Mouse (Mus musculus): ENCODE results near the gene Pa2g4. TPM values are rescaled to one million over a fixed set of nuclear protein-coding genes. Genes with fewer than 3 reads are reported as not detected.
"Not testable (repeated sequence)": the region's sequence is repeated elsewhere in the genome, so short reads cannot be mapped to it uniquely, and the experiment has no call there.

Pa2g4 gene
- 189 and 192 TPM in 2 replicates for polyA plus RNA-seq (2016; fragmentation: Nextera tagmentation; extraction: Ambion mirVana)

GRCm38 (mm10) chr10:128565788-128566531 lies at the start of gene Pa2g4:
Pa2g4 (minus strand) TSS chr10:128565987.
- Histone ChIP-seq H3K27ac (peak within 1 kb of the TSS; percentile 94), H3K4me2 (replicated peaks) (peak within 1 kb of the TSS; percentile 90), H3K4me3 (peak within 1 kb of the TSS; percentile 91), H3K27me3 (no peaks in the 10 kb centered on the region), H3K9me3 (no peaks in the 10 kb centered on the region), H3K4me1 (peaks cover 16% of the 10 kb centered on the region), H3K36me3 (peaks cover 32% of the 10 kb centered on the region), H3K9ac (peak within 1 kb of the TSS; percentile 95)
- ATAC-seq (ENCODE audit: insufficient number of reproducible peaks, insufficient read depth, low FRiP score, low TSS enrichment): peak; percentile 99
- under 1% methylated on average over 58 of the region's 58 CpGs for WGBS

DNA sequence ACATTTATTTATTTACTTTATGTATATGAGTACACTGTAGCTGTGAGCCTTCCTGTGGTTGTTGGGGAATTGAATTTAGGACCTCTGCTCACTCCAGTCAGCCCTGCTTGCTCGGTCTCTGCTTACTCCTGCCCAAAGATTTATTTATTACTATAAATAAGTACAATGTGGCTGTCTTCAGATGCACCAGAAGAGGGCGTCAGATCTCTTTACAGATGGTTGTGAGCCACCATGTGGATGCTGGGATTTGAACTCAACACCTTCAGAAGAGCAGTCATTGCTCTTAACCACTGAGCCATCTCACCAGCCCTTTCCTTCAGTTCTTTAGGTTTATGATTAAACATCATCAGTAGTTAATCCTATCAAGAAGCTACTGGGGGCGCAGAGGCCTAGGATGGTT lies 49.1 kb upstream of the Pa2g4 start:
- Histone ChIP-seq H3K9me3 (no peaks in the 10 kb centered on the region), H3K4me2 (replicated peaks) (no peak overlapping the region), H3K4me1 (peaks cover 2% of the 10 kb centered on the region; the same call in 1 of the 2 replicates), H3K27me3 (no peaks in the 10 kb centered on the region; the same call in 1 of the 2 replicates), H3K9ac (no peak overlapping the region), H3K4me3 (no peak overlapping the region), H3K36me3 (no peaks in the 10 kb centered on the region), H3K27ac (no peak overlapping the region)
- 58% methylated on average over 3 of the region's 3 CpGs for WGBS
- no peak for ATAC-seq (ENCODE audit: insufficient number of reproducible peaks, insufficient read depth, low FRiP score, low TSS enrichment)

- H3K4me3 ChIP-seq; ATAC-seq (ENCODE audit: insufficient number of reproducible peaks, insufficient read depth, low FRiP score, low TSS enrichment); H3K4me2 ChIP-seq (replicated peaks); H3K9ac ChIP-seq; H3K4me1 ChIP-seq; H3K27ac ChIP-seq; H3K9me3 ChIP-seq; H3K27me3 ChIP-seq; H3K36me3 ChIP-seq: not testable (repeated sequence)
- 67% methylated on average over 4 of the region's 4 CpGs for WGBS
Measured at GRCm38 (mm10) chr10:128613820-128614219, 48.0 kb upstream of the Pa2g4 start.

- no peak overlapping the region for H3K4me2 ChIP-seq (replicated peaks)
- no peak for ATAC-seq (ENCODE audit: insufficient number of reproducible peaks, insufficient read depth, low FRiP score, low TSS enrichment)
Measured at GRCm38 (mm10) chr10:128613154-128613440, 47.3 kb upstream of the Pa2g4 start.

DNA sequence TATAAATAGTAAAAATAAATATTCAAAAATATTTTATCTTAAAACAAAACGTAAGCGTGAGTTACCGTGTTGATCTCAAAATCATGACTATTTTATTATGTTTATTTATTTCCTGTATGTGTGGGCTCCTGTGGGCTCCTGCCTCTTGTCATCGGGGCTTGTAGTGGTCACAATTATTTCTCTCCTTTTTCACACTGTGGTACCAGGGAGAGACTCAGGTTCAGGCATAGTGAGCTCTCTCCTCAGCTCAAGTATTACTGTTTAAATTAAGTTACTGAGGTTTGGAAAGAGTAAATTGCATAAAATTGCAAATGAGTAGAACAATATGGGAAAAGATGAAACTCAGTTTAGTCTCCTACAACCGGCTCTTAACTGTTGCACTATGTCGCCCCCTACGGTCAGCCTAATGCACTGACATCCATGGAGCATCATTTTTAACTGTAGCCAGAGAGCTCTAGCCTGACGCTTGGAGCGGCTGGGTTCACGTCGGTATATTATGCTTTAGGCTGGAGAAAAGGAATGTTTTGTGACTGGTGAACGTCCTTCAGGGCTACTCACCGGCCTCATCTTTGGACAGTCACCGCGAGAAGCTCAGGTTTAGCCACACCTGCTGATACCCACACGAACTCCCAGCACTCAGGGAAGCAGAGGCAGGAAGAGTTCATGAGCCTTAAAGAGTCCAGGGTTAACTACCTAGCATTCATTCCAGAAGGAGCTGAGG lies 46.8 kb upstream of the Pa2g4 start:
- 17% methylated on average over 16 of the region's 16 CpGs for WGBS
- no peak overlapping the region for H3K27ac ChIP-seq
- H3K9ac ChIP-seq: no peak overlapping the region
- no peak overlapping the region for H3K4me3 ChIP-seq
- H3K4me2 ChIP-seq (replicated peaks): 0 out of 2 replicates have a peak overlapping the region, but pooled peaks have one; percentile 25
- no peaks in the 10 kb centered on the region for H3K9me3 ChIP-seq
- H3K4me1 ChIP-seq: peaks cover 2% of the 10 kb centered on the region; the same call in 1 of the 2 replicates
- ATAC-seq (ENCODE audit: insufficient number of reproducible peaks, insufficient read depth, low FRiP score, low TSS enrichment): no peak
- no peaks in the 10 kb centered on the region for H3K36me3 ChIP-seq
- no peaks in the 10 kb centered on the region; the same call in 1 of the 2 replicates for H3K27me3 ChIP-seq

More at GRCm38 (mm10) chr10:128613154-128613440, 47.3 kb upstream of the Pa2g4 start:
- no peak overlapping the region for H3K9ac ChIP-seq
- no peak overlapping the region for H3K4me3 ChIP-seq
- H3K27me3 ChIP-seq: no peaks in the 10 kb centered on the region; the same call in 1 of the 2 replicates
- peaks cover 2% of the 10 kb centered on the region; the same call in 1 of the 2 replicates for H3K4me1 ChIP-seq
- no peaks in the 10 kb centered on the region for H3K9me3 ChIP-seq
- H3K36me3 ChIP-seq: no peaks in the 10 kb centered on the region
- 37% methylated on average over 6 of the region's 6 CpGs for WGBS
- H3K27ac ChIP-seq: no peak overlapping the region

DNA sequence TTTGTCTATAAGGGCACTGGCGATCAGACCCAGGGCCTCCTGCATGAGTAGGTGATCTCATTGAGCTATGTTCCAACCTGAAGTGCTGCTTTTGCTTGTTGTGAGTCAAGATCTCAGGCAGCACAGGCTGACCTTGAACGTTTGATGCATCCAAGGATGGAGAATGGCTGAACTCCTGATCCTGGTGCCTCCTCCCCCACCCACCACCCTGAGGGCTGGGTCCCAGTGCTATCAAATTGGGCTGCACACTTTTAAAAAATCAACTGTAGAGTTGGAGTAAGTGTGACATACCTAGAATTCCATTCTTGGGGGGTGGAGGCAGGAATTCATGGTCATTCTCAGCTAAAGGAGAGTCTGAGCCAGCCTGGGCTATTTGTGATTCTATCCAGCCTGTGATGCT lies 40.7 kb upstream of the Pa2g4 start:
- no peak overlapping the region for H3K4me3 ChIP-seq
- no peaks in the 10 kb centered on the region for H3K9me3 ChIP-seq
- H3K4me1 ChIP-seq: no peaks in the 10 kb centered on the region
- no peak overlapping the region for H3K9ac ChIP-seq
- no peak overlapping the region for H3K27ac ChIP-seq
- H3K27me3 ChIP-seq: no peaks in the 10 kb centered on the region
- H3K4me2 ChIP-seq (replicated peaks): no peak overlapping the region
- WGBS: 31% methylated on average over 2 of the region's 2 CpGs
- H3K36me3 ChIP-seq: no peaks in the 10 kb centered on the region
- no peak for ATAC-seq (ENCODE audit: insufficient number of reproducible peaks, insufficient read depth, low FRiP score, low TSS enrichment)

GRCm38 (mm10) chr10:128602470-128603128 lies 36.8 kb upstream of the Pa2g4 start:
- Histone ChIP-seq H3K27ac (no peak overlapping the region), H3K27me3 (no peaks in the 10 kb centered on the region), H3K36me3 (no peaks in the 10 kb centered on the region), H3K4me3 (no peak overlapping the region), H3K4me1 (no peaks in the 10 kb centered on the region), H3K9ac (no peak overlapping the region), H3K4me2 (replicated peaks) (no peak overlapping the region), H3K9me3 (no peaks in the 10 kb centered on the region)
- 79% methylated on average over 4 of the region's 4 CpGs for WGBS
- no peak for ATAC-seq (ENCODE audit: insufficient number of reproducible peaks, insufficient read depth, low FRiP score, low TSS enrichment)

DNA sequence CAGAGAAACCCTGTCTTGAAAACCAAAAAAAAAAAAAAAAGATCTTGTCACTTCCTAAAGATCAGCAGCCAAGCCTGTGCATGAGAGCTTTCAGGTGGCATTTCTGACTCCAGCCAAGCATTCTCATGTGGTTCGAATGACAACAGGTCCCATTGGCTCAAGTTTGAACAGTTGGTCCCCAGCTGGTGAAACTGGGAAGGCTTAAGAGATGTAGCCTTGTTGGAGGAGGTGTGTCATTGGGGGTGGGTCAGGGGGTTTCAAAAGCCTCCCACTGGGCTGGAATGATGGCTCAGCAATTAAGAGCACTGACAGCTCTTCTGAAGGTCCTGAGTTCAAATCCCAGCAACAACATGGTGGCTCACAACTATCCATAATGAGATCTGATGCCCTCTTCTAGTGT lies 35.7 kb upstream of the Pa2g4 start:
- H3K4me2 ChIP-seq (replicated peaks): no peak overlapping the region
- no peak for ATAC-seq (ENCODE audit: insufficient number of reproducible peaks, insufficient read depth, low FRiP score, low TSS enrichment)
- no peak overlapping the region for H3K4me3 ChIP-seq
- no peaks in the 10 kb centered on the region for H3K27me3 ChIP-seq
- H3K27ac ChIP-seq: no peak overlapping the region
- H3K36me3 ChIP-seq: no peaks in the 10 kb centered on the region
- H3K9ac ChIP-seq: no peak overlapping the region
- H3K9me3 ChIP-seq: no peaks in the 10 kb centered on the region
- 82% methylated on average over 1 of the region's 1 CpGs for WGBS
- no peaks in the 10 kb centered on the region for H3K4me1 ChIP-seq

- H3K4me2 ChIP-seq (replicated peaks): no peak overlapping the region
- H3K9me3 ChIP-seq: no peaks in the 10 kb centered on the region
- no peak overlapping the region for H3K9ac ChIP-seq
- ATAC-seq (ENCODE audit: insufficient number of reproducible peaks, insufficient read depth, low FRiP score, low TSS enrichment): no peak
- H3K4me3 ChIP-seq: no peak overlapping the region
- H3K27me3 ChIP-seq: no peaks in the 10 kb centered on the region
- no peaks in the 10 kb centered on the region for H3K36me3 ChIP-seq
- no peaks in the 10 kb centered on the region for H3K4me1 ChIP-seq
- H3K27ac ChIP-seq: no peak overlapping the region
- 56% methylated on average over 2 of the region's 2 CpGs for WGBS
Measured at GRCm38 (mm10) chr10:128598476-128598875, 32.7 kb upstream of the Pa2g4 start.

DNA sequence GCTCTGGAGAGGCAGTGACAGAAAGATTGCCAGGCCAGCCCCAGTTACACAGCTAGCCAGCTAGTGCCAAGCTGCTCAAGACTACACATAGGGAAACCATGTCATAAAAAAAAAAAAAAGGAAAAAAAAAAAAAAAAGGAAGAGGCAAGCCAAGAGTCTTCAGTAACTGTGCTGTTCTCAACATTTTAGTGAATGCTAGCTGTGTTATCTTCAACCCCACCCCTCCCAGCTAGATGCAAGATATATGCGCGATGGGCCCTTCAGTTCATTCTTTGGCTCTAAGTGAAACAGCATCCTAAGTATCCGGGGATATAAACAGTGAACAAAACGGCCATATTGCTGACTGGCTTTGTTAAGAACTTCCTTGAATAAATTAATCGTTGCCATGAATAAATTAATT lies 27.0 kb upstream of the Pa2g4 start:
- H3K4me1 ChIP-seq: peaks cover 9% of the 10 kb centered on the region; the same call in 1 of the 2 replicates
- WGBS: 84% methylated on average over 5 of the region's 5 CpGs
- ATAC-seq (ENCODE audit: insufficient number of reproducible peaks, insufficient read depth, low FRiP score, low TSS enrichment): no peak
- H3K4me3 ChIP-seq: no peak overlapping the region
- peaks cover 19% of the 10 kb centered on the region for H3K27me3 ChIP-seq
- H3K27ac ChIP-seq: no peak overlapping the region
- H3K9me3 ChIP-seq: no peaks in the 10 kb centered on the region
- H3K36me3 ChIP-seq: no peaks in the 10 kb centered on the region
- no peak overlapping the region for H3K9ac ChIP-seq
- H3K4me2 ChIP-seq (replicated peaks): no peak overlapping the region

GRCm38 (mm10) chr10:128591436-128591835 lies 25.6 kb upstream of the Pa2g4 start:
- 89% methylated on average over 6 of the region's 6 CpGs for WGBS
- Histone ChIP-seq H3K27ac (no peak overlapping the region), H3K4me2 (replicated peaks) (no peak overlapping the region), H3K4me1 (peaks cover 12% of the 10 kb centered on the region; the same call in 1 of the 2 replicates), H3K9ac (no peak overlapping the region), H3K36me3 (no peaks in the 10 kb centered on the region), H3K27me3 (peaks cover 33% of the 10 kb centered on the region), H3K4me3 (no peak overlapping the region), H3K9me3 (no peaks in the 10 kb centered on the region)
- no peak for ATAC-seq (ENCODE audit: insufficient number of reproducible peaks, insufficient read depth, low FRiP score, low TSS enrichment)

Measured in embryonic facial prominence, embryonic 12.5 days (tissue).